Mouse (Mus musculus) gastrocnemius, postnatal 25 days (tissue): ENCODE results near the gene Heatr9. TPM values are rescaled to one million over a fixed set of nuclear protein-coding genes. Genes with fewer than 3 reads are reported as not detected.

Source experiments
- DNase-seq: peaks from one replicate; pipeline ENCODE4 v3.0.0; 2022
- total RNA-seq, 2 experiments: library from RNA; stranded (reverse); gene quantifications; 1 replicate in 1 of 2; 2 replicates in 1 of 2; pipeline ENCODE4 v1.2.3; 2021

Heatr9 gene
- total RNA-seq, 2 experiments from 2014 or later = not detected

- no peak for DNase-seq
Observed at GRCm38 (mm10) chr11:83530360-83530759, 8.4 kb upstream of the Heatr9 start, which contains the start of gene Ccl5. Gene Ccl5 (minus strand): TSS chr11:83530518.

GRCm38 (mm10) chr11:83529024-83529423, 7.0 kb upstream of the Heatr9 start:
- no peak for DNase-seq

- no peak for DNase-seq
Observed at GRCm38 (mm10) chr11:83518371-83518770, 3.6 kb downstream of the Heatr9 start.

GRCm38 (mm10) chr11:83517153-83517552, 4.8 kb downstream of the Heatr9 start:
- no peak for DNase-seq

GRCm38 (mm10) chr11:83509521-83509920, 12.5 kb downstream of the Heatr9 start:
- no peak for DNase-seq

- no peak for DNase-seq
Observed at GRCm38 (mm10) chr11:83504308-83504707, 17.7 kb downstream of the Heatr9 start.

- no peak for DNase-seq
Observed at GRCm38 (mm10) chr11:83495571-83495970, 26.4 kb downstream of the Heatr9 start.

- no peak for DNase-seq
Observed at GRCm38 (mm10) chr11:83491488-83491887, 30.5 kb downstream of the Heatr9 start.

GRCm38 (mm10) chr11:83473235-83474016, 48.5 kb downstream of the Heatr9 start:
- no peak for DNase-seq

- DNase-seq = peak; percentile 99
Observed at GRCm38 (mm10) chr11:83472324-83473234, 49.4 kb downstream of the Heatr9 start, which contains the start of gene Taf15. Gene Taf15 (plus strand): TSS chr11:83473086.

GRCm38 (mm10) chr11:83471766-83472165, 50.2 kb downstream of the Heatr9 start:
- no peak for DNase-seq

- DNase-seq = no peak
Observed at GRCm38 (mm10) chr11:83468765-83469164, 53.2 kb downstream of the Heatr9 start.

- peak; percentile 80 for DNase-seq
Observed at GRCm38 (mm10) chr11:83467120-83467652, 54.8 kb downstream of the Heatr9 start.

GRCm38 (mm10) chr11:83465976-83466375, 56.0 kb downstream of the Heatr9 start:
- peak; percentile 32 for DNase-seq

GRCm38 (mm10) chr11:83462711-83463244, 59.2 kb downstream of the Heatr9 start, which contains the start of gene Mmp28:
Gene Mmp28 (minus strand): TSS chr11:83463071.
- peak; percentile 66 for DNase-seq

Other genes starting within 250 kb of the Heatr9 start
- gene Slfn14, start 235.4 kb downstream of the Heatr9 start, total RNA-seq = not detected
- gene Ap2b1, start 223.2 kb downstream of the Heatr9 start, total RNA-seq = 10 to 100 TPM; 30.1 to 32.3 TPM
- gene Pex12, start 219.6 kb downstream of the Heatr9 start, total RNA-seq = 10 to 100 TPM in 1 of 2 experiments, 1 to 10 TPM in 1; 9.0 to 11.9 TPM
- under 1 TPM; 0.32 to 0.59 TPM for gene Rasl10b, start 113.0 kb downstream of the Heatr9 start, total RNA-seq
- gene Gas2l2, start 92.7 kb downstream of the Heatr9 start, total RNA-seq = not detected
- not detected for gene 1700020L24Rik, start 84.5 kb downstream of the Heatr9 start, total RNA-seq
- gene Mmp28, start 59.1 kb downstream of the Heatr9 start, total RNA-seq = 1 to 10 TPM; 2.5 to 4.5 TPM
- gene Taf15, start 49.1 kb downstream of the Heatr9 start, total RNA-seq = 10 to 100 TPM; 20.2 to 24.3 TPM
- gene Ccl5, start 8.3 kb upstream of the Heatr9 start, total RNA-seq = not detected
- 1 to 10 TPM; 4.0 to 5.0 TPM for gene Ccl9, start 56.5 kb upstream of the Heatr9 start, total RNA-seq
- gene Ccl6, start 70.9 kb upstream of the Heatr9 start, total RNA-seq = 1 to 10 TPM; 4.7 to 8.4 TPM
- not detected for gene Rpl9-ps1, start 123.4 kb upstream of the Heatr9 start, total RNA-seq
- not detected for gene Ccl3, start 127.2 kb upstream of the Heatr9 start, total RNA-seq
- gene Ccl4, start 140.4 kb upstream of the Heatr9 start, total RNA-seq = not detected
- 1 to 10 TPM; 1.2 to 1.9 TPM for gene Wfdc17, start 181.8 kb upstream of the Heatr9 start, total RNA-seq
- gene Wfdc18, start 186.8 kb upstream of the Heatr9 start, total RNA-seq = not detected
- gene Wfdc21, start 224.8 kb upstream of the Heatr9 start, total RNA-seq = 1 to 10 TPM in 1 of 2 experiments, not detected in 1; 3.4 TPM
- 1 to 10 TPM; 6.4 to 7.4 TPM for gene Heatr6, start 231.5 kb upstream of the Heatr9 start, total RNA-seq